Mouse (Mus musculus) lung, postnatal 36 days (tissue): ENCODE data around the gene Rrp12.
"Not testable (repeated sequence)": the region's sequence is repeated elsewhere in the genome, so short reads cannot be mapped to it uniquely, and the experiment has no call there.

Experiments used
- DNase-seq: peaks from one replicate; pipeline ENCODE4 v3.0.0; 2022; ENCODE audit warnings: mixed read lengths

Gene Rrp12

DNA sequence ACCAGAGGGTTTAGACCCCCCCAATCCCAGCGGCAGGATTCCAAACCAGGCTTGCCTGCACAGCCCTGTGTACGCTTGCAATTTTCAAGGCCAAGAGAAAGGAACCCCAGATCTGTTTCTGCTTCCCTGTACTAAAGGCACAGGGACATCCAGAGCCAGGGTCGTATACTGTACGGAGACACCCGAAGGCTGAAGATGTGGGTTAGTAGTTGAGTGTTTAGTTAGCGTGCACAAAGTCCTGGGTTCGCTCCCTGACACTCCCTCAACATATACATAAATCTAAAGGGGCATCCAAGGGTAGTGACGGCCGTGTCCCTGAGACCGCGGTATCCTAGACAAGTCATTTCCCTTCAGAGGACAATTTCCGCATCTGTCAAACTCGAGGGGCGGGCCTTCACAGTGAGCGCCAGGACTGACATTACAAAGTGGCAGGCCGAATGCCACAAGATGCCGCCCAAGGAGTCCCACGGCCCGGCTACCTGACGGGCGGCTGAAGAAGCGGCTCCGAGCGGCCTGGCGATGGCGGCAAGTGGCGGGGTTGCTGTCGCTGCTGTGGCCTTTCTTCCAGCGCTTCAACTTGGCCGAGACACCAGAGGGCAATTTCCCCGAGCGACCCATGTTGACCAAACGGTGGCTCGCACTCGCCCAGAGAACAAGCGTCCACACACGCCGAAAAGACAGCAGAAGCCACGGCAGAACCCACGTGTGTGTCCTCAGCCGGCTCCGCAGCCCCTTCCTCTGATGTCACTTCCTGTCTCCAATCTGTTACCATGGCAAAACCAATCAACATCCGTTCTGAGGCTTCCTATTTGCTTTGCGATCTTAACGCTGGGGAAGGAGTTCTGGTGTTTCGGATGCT, at the start of gene Rrp12:
Gene Rrp12, minus strand, starts transcription at position 714 of the 859 bp plus-strand sequence.
- DNase-seq: peak; percentile 93

DNA sequence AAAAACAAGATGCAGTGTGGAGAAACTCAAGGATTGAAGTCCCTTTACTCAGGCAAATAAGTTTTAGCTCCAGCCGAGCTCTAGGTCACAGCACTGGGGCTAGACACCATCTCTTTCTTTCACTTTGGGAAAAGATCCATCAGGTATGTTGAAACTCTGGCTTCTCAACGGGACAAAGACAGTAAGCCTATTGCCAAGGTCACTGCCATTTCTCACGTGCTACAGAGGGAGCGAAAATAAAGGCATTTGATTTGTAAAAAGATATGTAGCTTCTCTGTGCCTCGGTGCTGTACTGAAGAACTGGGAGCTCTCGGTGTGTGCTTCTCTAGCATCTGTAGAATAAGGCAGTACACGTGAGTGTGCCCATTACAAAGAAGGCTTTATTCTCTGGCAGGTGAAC, 47.9 kb upstream of the Rrp12 start:
- DNase-seq: no peak

DNA sequence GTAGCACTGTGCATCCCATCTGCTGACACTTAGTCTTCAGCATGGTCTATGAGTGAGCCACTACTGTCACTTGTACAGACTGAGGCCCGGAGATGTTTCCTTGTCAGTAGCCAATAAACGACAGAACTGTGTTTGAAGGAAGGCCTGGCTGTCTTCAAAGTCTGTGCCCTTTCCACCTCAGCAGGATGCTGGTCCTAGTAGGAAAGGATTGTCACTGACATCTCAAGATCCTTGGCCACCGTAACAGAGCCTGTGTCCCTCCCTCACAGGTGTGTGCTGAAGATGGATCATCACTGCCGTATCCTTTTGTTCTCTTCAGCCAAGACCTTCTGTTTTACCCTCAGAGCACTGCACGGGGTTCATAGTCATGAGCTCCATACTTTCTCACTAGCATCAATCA, 42.6 kb upstream of the Rrp12 start:
- no peak for DNase-seq

DNA sequence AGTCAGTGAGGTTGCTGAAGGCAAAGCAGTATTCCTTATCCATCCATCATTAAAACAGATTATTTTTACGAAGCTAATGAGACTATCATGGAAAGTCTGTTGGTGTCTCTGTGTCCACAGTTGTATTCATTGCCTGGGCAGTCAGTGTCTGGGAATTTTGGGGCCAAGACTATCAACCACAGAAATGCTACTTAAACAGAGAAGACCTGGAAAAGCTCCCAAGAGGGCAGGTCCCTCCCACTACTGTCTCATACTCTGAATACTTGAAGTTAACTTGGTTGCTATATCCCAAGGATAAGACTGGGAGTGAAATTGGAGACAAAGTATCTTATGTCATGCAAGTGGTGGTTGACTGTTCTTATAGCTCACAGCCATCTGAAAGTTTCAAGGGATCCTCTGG, 39.9 kb upstream of the Rrp12 start:
- no peak for DNase-seq

DNA sequence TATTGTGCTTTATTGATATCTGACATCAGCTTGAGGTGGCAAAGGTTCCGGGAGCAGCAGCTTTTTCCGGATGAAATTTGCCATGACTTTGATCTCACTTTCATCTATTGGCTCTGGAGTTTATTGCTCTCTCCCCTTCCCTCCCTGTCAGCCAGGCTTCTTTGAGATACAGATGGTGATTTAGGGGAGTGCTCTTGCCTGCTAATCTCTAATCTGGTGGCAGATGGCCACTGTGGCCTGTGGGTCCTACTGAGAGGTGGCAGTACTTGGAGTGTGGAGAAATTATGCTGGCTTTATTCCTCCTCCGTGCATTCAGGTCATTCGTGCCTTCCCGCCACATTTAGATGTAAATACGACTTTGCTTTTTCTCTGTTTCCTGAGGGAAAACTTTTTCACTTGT, 38.2 kb upstream of the Rrp12 start:
- no peak for DNase-seq

DNA sequence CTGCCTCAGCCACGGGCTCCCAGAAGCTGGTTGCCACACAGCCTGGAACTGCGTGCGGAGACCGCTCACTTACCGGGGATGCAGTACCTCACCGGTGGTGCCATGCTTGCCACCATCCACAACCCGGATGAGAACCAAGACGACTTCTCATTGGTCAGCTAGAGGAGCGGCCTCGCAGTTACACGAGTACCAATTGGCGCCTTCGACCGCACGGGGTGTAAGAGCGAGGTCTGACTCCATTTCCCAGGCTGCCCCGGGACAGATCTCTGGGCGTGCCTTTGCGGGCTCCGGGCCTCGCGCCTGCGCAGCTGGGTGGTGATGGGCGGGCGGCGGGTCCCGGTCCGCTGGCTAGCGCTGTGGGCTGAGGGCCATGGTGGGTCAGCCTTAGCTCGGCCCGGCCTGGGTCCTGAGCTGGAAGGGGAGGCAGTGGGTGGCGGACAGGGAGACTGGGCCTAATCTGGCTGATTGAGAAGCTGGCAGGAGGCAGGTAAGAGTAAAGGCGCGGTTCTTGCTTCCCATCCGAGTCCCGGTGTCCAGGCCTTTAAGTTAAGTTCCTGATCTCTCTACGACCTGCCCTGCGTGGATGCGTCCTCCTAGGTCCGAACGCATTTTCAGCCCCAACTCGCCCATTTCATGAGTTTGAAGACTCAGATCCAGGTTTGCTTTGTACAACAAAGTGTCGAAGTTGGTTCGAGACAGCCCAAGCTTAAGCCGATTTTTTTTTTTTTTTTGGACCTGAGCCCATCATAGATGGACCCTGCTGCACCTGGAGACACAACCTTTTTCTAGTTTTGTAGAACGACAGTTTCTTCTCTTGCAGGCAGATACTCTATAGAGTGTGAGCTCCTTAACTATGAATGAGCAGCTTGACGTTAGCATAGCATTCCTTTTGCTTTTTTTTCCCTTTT, 37.5 kb upstream of the Rrp12 start, which contains the start of the genes Exosc1 and Zdhhc16:
Gene Exosc1, minus strand, starts transcription at position 245 of the 908 bp plus-strand sequence.
Gene Zdhhc16, plus strand, starts transcription at position 302 of the 908 bp plus-strand sequence.
- peak; percentile 99 for DNase-seq

DNA sequence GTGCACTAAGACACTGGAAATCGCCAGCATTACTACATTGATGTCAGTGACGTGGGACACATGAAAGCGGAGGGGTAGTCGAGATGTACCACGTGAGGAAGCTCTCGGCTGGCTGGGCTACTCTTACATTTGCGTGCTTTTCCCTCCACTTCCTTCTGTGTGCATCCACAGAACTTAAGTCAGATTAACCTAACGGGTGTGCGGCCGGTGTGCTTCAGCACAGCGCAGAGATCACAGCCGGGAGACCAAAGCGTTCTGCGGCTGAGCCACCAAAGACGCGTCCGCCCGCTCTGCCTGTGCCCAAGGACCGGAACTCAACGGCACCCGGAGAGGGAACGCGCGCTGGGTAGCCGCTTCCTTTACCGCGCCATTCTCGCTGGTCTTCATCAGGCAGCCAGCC, 36.7 kb upstream of the Rrp12 start:
- DNase-seq: no peak

DNA sequence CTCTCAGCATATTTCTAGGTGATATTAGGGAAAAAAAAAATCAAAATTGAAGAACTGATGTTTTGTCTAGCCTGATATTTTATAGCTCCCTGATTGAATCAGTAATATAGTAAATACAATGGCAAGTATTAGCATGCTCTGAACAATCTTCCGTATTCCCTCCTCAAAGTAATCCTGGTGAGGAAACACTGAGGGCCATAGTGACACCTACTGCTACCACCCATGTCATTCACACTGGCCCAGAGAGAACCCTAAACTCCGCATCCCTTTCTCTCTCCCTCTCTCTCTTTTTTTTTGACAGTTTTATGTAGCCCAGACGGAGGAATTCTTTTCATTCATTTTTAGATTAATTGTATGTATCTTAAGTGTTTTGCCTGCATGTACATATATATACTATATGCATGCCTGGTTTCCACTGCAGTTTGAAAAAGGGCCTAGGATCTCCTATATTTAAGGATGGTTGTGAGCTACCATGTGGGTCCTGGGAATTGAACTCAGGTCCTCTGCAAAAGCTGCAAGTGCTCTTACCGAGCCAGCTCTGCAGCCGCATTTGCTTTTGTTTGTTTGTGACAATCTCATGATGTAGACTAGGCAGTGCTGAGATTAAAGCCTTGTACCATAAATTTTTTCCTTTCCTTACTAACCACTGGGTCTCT, 24.6 kb upstream of the Rrp12 start:
- no peak for DNase-seq

DNA sequence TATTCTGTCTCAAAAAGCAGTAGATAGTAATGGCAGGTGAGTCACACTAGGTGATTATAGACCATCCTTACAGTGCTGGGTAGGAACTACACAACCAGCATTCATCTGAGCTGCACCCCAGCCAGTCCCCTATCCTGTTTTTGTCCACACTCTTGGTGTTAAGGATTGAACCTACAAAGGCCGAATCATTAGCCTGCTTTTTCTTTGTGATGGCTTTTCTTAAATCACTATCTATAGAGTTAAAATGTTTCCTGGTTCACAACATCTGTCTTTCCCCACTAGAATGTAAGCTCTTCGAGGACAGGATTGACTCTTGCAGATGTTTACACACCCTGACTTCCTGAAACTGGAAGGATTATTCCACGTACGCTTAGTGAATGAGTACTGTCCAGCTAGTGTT, 23.5 kb upstream of the Rrp12 start:
- no peak for DNase-seq

DNA sequence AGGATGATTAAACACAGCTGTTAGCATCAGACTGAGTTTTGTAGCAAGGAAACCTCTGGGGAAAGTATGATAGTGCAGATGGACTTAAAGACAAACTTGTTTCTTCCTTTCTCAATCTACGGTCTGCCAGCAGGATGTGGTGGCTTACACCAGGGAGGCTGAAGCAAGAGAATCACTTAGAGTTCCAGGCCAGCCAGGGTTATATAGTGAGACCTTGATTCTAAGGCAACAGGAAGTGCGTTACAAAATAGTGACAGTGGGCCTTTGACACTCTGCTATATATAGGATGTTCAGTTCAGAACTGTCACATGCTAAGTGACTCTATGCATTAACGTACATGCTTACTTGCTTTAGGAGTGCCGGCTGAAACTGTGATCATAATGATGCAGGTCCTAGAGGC, 20.9 kb upstream of the Rrp12 start:
- no peak for DNase-seq

DNA sequence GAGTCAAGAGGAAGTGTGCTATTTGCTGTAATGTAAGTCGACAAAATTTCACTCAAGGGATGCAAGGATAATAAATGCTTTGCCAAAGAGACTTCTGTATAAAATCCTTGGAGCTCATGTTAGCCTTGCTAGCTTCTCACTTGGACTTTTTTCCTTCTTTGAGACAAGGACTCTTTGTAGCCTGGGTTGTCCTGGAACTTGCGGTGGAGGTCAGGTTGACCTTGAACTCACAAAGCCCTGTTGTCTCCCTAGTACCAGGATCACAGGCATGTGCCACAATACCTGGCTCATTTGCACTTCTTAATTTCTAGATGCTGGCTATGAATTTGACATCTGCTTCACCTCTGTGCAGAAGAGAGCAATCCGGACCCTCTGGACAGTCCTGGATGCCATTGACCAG, 19.3 kb upstream of the Rrp12 start:
- DNase-seq: no peak

DNA sequence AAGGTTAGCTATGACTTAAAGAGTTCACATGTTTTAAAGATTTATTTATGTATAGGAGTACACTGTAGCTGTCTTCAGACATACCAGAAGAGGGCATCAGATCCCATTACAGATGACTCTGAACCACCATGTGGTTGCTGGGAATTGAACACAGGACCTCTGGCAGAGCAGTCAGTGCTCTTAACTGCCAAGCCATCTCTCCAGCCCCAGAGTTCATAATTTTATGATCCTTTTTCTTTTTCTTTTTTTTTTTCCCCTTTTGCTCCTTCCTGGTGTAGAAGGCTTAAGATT, 18.6 kb upstream of the Rrp12 start:
- DNase-seq: not testable (repeated sequence)

DNA sequence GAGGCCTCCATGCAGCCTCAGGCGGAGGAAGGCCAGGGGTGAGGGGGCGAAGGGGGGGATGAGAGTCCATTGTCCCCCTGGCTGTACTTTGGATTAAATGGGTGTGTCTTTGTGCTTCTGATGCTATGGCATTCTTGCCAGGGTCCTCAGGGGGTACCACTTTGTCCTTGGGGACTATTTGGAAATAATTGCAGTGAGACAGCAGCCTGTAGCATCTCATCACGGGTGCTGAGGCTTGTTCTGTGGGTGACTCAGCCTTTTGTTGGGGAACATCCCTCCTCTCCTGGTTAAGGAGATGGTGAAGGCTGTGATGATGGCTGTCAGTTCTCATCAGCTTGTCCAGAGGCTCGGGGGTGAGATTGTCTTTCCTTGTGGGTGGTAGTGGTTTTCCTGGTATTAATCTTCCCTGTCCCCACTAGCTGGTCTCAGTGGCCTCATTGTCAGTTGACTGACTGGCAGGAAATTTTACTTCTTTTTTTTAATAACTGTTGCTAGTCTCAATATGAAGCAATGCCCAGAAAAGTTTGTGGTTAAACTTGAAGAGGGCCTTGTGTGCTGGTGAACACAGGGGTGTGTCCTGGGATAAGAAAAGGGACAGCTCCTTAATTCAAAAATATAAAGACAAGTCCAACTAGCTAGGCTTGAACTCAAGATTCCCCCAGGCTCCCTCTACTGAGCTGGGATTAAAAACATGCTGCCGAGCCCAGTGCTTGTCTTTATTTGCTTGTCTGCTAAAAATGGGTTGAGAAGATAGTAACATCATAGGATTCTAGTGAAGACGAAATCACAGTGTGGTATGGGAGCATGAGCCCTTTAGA, 18.0 kb upstream of the Rrp12 start:
- peak; percentile 27 for DNase-seq

DNA sequence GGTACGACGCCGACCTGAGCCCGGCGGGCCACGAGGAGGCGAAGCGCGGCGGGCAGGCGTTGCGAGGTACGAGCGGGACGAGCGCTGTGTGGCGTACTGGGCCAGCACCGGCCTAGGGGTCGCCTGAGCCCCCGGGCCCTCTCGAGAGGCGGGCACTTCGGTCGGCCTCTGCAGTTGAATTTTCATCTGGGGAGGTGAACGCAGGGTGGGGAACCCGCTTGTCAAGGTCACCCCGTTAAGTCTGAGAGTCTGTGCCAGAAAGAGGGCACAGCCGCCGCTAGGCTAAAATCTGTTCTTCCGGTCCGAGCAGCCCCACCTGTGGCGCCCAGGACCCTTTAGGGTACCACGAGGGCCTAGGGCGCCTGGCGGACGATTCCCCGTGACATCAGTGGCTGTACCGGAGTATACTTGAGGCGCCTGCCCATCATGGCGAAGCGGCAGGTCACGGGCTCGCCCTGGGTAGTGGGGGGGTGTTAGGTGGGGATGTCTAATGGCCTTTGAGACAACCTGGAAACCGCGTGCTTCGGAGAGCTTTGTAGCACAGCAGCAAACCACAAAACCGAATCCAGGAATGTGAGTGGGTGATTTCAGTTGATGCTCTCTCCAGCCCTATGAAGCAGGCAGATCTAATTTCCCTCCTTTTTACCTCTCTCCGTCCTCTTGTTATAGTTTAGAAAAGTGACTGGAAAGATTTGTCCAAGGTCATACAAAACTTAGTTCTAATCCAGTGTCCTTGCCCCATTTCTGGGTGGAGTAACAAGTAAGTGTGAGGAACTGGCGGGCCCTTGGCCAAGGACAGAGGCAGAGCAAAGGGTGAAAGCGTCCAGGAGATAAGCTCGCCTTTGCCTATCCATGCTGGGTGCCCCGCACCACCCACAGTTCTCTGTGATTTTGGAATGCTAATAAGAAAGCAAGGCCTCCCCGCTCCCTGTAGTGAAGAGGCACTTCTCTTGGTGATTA, 16.4 kb upstream of the Rrp12 start:
- DNase-seq: peak; percentile 40

DNA sequence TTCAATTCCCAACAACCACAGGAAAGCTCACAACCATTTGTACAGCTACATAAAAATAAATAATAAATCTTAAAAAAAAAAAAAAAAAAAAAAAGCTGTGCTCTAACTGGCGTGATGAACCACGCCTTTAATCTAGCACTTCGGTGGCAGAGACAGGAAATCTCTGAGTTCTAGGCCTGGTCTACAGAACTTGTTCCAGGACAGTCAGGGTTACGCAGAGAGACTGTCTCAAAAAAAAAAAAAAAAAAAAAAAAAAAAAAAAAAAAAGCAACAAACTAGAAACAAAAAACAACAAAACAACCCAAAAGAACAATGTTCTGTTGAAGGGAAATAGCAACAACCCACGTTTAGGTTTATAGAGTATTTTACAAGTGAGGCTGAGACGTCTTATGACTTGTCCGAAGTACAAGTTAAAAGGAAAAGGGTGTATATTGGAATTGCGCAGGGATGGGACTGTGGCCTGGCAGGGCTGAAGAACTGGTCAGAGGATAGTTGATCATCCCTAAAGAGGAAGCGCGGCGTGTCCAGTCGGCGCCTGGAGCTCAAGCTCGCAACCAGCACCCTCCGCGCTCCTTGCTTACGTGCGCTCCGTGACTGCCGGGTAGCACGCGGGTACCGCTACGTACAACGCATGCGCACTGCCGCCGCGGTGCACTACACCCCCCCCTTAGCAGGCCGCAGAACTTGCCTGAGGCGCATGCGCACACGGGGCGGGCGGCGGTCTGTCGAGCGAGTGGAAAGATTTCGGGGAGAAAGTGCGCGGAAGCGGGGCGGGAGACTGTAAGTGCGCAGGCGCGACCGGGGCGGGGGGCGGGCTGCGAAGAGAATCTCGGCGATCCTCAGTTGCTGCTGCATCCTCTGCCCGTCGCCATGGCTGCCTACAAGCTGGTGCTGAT, 15.5 kb upstream of the Rrp12 start, which contains the start of gene Pgam1:
Gene Pgam1, plus strand, starts transcription at position 746 of the 896 bp plus-strand sequence.
- peak; percentile 96 for DNase-seq

DNA sequence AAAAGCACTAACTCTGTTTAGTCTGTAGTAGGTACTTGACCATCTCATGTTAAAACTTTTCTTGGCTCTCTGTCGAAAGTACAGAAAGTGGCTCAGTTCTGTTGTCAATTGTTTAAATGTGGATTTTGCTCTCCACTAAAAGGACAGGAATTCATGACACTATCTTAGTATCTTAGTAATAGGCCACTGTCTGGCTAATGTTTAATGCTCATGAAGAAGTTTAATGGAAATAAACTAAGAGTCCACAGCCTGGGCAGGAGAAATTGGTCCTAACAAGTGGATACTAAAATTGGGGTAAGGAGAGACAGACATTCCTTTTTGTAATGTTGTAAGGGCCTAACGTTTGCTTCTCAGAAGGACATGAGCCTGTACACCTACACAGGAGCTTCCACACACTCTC, 14.4 kb upstream of the Rrp12 start:
- no peak for DNase-seq

DNA sequence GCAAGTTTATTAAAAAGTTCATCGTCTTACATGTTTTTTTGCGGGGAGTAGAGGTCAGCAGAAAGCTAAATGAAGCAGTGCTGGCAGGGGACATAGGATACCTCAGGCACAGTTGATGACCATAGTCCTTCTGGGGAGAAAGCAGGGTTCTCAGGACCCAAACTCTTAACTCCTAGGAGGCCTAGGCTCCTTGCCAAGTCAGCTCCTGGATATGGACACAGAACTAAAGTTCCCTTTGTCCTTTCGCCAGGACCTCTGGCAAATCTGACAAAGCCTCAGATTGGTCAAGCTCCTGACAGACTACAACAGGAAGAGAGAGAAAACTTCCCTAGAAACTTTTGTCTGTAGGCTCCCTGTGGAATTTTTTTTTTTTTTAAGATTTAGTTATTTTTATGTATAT, 12.8 kb upstream of the Rrp12 start:
- no peak for DNase-seq

DNA sequence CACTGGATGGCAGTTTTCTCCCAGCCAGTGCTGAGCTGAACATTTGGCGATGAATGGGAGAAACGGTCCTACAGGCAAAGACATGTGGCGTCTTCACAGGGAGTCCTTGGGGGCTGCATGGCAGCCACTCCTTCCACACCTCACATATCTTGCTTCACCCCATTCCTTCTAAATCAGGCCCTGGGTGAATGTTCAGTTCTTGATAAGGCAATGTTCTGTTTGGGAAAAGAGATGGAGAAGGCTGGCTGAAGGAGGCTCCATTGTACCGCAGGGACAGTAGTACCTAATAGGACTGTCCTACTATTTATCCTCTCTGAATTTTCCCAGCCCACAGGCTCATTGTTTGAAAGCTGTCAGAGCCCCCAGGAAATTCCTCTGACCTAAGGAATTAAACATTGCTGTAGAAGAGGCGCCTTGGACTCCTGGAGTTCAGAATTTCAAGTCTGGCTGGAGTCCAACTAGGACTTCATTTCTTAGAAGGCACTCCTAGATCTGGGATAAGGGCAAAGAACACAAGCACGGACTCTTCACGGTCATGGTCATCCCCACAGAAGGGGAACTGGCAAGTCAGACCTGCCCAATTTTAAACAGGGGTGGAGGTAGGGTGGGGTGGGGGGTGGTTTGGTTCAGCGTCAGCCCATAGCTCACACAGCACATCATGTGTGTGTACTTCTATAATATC, 11.2 kb upstream of the Rrp12 start:
- DNase-seq: no peak

DNA sequence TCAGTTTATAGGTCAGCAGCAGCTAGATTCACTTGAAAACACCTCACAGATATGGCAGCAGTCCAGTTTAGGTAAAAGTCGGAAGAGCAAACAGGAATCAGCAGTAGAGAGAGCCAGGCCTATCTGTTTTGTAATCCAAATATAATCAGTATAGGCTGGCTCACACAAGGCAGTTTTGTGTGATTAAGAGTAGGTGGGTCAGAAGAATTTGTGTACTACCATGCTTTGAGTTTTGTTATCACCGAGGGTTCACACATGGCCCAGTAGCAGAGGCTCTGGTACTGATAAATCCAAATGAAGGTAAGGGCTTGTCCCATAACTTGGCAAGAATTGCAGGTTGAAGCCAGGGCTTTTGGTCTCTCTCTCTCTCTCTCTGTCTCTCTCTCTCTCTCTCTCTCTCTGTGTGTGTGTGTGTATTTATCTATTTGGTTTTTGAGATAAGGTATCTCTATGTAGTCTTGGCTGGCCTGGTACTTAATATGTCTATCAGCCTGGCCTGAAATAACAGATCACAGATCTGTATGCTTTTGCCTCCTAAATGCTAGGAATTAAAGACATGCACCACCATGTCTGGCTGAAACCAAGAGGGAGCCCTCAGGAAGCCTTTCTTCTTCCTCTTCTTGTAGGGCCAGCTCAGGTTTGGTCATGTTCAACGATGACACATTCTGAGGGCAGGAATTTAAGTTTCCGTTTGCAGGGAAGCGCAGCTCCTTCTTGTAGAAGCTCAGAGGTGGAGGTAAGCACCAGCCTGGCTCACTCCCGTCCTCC, 10.5 kb upstream of the Rrp12 start:
- DNase-seq: no peak
